Mouse (Mus musculus) frontal cortex, adult 2 months (tissue): ENCODE data around the gene Coasy. TPM values are rescaled to one million over a fixed set of nuclear protein-coding genes. Genes with fewer than 3 reads are reported as not detected.

Source experiments
- DNase-seq, 2 experiments: peaks; one replicate each; pipeline ENCODE4 v3.0.0; 2022; ENCODE audit warnings: low spot score in 1 of 2; ENCODE audit errors: extremely low spot score in 1 of 2
- polyA plus RNA-seq: library from polyadenylated mRNA; depleted of rRNA; stranded (reverse); fragments of >200 nt; gene quantifications from 2 replicates; pipeline ENCODE4 v1.2.3, GENCODE M21; 2012; rRNA removed

Coasy gene
- polyA plus RNA-seq, 1 experiment: 34.1 TPM

DNA sequence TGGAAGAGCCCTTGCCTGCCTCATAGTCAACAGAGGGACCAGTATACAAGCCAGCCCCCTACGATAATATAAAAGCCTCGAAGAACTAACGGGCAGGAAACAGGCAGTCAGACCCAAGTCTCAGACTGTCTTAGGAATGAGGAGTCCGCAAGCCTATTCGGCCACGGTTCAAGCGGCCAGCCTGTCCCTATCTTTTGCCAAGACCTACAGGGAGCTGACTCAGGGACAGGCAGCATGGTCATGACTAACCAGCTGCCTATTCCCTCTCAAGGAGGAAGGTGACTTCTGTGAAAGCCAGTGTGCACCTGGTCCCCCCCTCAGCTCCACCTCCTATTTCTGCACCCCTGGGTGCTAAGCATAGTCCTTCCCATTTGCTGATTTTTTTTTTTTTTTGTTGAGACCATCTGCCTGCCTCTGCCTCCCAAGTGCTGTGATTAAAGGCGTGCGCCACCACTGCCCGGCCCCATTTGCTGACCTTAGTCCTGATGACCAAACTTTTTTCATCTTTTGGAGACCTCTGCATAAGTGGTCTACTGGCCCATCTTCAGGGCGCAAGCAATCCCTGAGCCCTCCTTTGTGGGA is 46.7 kb downstream of the Coasy start:
- DNase-seq: no peak

DNA sequence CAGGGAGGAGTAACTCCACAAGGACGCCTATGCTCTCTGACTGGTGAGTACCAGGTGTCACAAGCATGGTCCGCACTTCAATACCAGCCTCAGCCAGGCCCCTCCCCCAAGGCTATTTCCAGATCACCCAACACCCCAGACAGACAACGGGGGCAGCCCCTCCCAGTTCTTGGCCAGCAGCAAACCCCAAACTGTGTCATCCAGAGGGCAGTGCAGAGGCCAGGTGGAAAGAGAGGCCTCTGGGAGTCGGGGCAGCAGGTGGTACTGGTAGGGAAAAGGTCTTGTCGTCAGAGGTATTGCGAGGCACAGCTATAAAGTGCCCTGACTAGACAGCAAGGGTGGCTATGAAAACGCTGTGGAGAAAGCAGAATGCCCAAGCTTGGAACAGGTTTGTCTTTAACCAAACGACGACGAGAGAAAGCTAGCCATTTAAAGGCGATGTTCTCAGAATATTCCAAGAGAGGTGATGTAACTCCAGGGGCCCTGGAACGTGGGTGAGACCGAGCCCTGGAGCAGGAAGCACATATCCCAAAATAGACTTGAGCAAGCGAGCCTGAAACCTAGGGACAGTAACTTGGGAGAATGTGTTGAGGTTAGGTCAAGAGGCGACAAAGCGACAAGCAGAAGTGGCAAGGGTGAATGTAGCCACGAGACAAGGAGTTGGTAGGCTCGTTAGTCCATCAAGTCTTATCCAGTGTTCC is 47.8 kb downstream of the Coasy start:
- DNase-seq: no peak

DNA sequence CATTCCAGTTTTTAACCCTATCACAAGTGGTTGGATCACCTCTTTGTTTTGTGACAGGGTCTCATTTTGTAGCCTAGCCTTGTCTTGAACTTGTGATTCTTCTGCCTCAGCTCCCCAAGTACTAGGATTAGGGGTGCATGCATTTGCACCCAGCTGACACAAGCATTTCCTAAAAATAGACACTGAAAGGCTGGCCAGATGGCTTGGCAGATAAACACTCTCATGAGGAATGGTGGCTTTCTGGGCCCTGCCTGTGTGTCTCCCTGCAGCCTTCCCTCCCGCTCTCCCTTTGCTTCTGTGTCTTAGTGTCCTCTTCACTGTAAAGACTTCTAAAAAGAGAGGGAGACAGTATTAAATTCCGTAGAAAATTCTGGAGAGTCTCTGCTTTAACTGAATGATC is 48.8 kb downstream of the Coasy start:
- DNase-seq: no peak

DNA sequence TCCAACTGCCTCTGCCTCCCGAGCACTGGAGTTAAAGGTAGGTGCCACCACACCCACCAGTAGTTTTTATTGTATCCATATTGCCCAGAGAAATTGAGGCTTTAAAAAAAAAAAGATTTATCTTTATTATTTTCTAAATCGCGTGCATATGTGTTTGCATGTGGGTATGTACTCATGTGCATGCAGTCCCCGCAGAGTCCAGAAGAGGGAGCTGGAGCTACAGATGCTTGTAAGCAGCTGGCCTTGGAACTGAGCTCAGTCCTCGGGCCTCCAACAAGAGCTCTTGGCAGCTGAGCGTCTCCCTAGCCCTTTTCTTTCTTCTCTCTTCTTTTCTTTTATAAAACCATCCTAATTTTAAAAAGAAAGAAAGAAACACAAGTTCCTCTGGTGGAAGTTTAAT is 49.3 kb downstream of the Coasy start:
- no peak for DNase-seq

DNA sequence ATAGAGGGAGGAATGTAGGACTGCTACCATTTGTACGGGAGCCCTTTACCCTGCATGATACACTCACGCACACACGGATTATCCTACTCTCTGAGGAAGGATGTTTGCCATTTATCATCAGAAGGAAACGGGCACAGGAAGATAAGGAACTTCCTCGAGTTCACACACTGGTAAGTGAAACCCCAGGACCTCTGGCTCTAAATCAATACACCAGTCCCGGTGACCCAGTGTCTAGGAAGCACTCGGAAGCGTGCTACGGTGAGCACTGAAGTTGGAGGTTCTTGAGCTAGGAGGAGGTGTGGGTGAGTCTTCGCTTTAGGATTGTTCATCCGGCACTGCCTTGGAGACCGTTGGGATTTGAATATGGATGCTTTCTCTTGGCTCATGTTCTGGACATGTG is 50.7 kb downstream of the Coasy start:
- no peak for DNase-seq

DNA sequence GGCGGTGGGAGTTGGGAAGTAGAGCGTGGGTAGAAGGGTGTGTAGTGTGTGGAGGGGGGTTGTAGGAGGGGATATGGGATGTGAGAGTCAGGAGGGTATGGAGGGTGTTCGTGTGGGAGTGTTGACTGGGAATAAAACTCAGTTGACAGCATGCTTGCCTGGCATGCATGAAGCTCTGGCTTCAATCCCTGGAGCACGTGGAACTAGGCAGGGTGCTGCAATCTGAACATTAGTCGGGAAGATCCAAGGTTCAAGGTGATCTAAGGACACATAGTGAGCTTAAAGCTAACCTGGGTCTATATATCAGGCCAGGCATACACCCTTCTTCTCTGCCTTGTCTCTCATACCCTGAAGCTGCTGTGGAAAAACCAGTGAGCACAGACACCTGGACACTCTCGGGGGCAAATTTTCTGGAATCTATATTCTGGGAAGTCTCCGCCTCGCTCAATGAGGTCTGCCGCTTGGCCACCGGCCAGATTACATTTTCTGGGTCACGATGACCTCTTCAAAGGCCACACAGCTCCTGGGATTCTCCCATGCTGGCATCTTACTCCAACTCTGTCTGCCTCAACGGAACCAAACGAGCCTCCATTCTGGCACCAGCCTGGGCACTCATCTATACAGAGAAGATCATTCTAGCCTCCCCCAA is 52.0 kb downstream of the Coasy start:
- DNase-seq: no peak

Other genes with a start within 250 kb of the Coasy start
- 28.7 and 29.6 TPM in 2 replicates for gene Stat5b, start 231.8 kb upstream of the Coasy start, polyA plus RNA-seq
- gene Stat5a, start 223.2 kb upstream of the Coasy start, polyA plus RNA-seq: 3.4 and 3.7 TPM in 2 replicates
- gene Stat3, start 143.0 kb upstream of the Coasy start, polyA plus RNA-seq: 49.1 TPM in 2 replicates
- gene Cavin1, start 111.7 kb upstream of the Coasy start, polyA plus RNA-seq: 20.9 and 21.0 TPM in 2 replicates
- 312 and 317 TPM in 2 replicates for gene Atp6v0a1, start 73.1 kb upstream of the Coasy start, polyA plus RNA-seq
- 11.8 and 13.0 TPM in 2 replicates for gene Naglu, start 12.6 kb upstream of the Coasy start, polyA plus RNA-seq
- 0.46 and 0.55 TPM in 2 replicates for gene Hsd17b1, start 4.2 kb upstream of the Coasy start, polyA plus RNA-seq
- 52.0 and 56.0 TPM in 2 replicates for gene Mlx, start 4.7 kb downstream of the Coasy start, polyA plus RNA-seq
- 5.6 and 7.8 TPM in 2 replicates for gene Psmc3ip, start 12.9 kb downstream of the Coasy start, polyA plus RNA-seq
- gene Retreg3, start 37.3 kb downstream of the Coasy start, polyA plus RNA-seq: 66.2 and 66.5 TPM in 2 replicates
- gene Tubg1, start 37.4 kb downstream of the Coasy start, polyA plus RNA-seq: 21.5 and 24.7 TPM in 2 replicates
- gene Tubg2, start 73.3 kb downstream of the Coasy start, polyA plus RNA-seq: 56.4 and 58.0 TPM in 2 replicates
- gene Cntnap1, start 88.0 kb downstream of the Coasy start, polyA plus RNA-seq: 65.8 TPM in 2 replicates
- gene Plekhh3, start 88.8 kb downstream of the Coasy start, polyA plus RNA-seq: 15.8 and 17.9 TPM in 2 replicates
- gene Ccr10, start 92.9 kb downstream of the Coasy start, polyA plus RNA-seq: 0.36 and 0.42 TPM in 2 replicates
- gene Ezh1, start 143.9 kb downstream of the Coasy start, polyA plus RNA-seq: 44.8 and 50.3 TPM in 2 replicates
- 65.6 and 82.1 TPM in 2 replicates for gene Ramp2, start 163.5 kb downstream of the Coasy start, polyA plus RNA-seq
- 63.8 TPM in 2 replicates for gene Vps25, start 171.1 kb downstream of the Coasy start, polyA plus RNA-seq
- gene Wnk4, start 178.0 kb downstream of the Coasy start, polyA plus RNA-seq: 10.8 and 12.5 TPM in 2 replicates
- gene Cntd1, start 196.4 kb downstream of the Coasy start, polyA plus RNA-seq: 0.71 and 0.84 TPM in 2 replicates
- gene Coa3, start 196.5 kb downstream of the Coasy start, polyA plus RNA-seq: 147 and 151 TPM in 2 replicates
- gene Becn1, start 219.7 kb downstream of the Coasy start, polyA plus RNA-seq: 177 and 195 TPM in 2 replicates
- 101 and 108 TPM in 2 replicates for gene Psme3, start 233.6 kb downstream of the Coasy start, polyA plus RNA-seq
- 4.5 and 5.1 TPM in 2 replicates for gene Aoc2, start 242.5 kb downstream of the Coasy start, polyA plus RNA-seq
- 0.71 and 0.88 TPM in 2 replicates for gene Aoc3, start 248.0 kb downstream of the Coasy start, polyA plus RNA-seq